Mouse (Mus musculus) C2C12 (cell line): ENCODE measurements around the gene Lmf2. TPM values are rescaled to one million over a fixed set of nuclear protein-coding genes. Genes with fewer than 3 reads are reported as not detected.

ENCODE experiments used
- H3K27me3 ChIP-seq: one replicate; pipeline ENCODE4 v1.6.1; 2011; ENCODE audit not compliant: control insufficient read depth, insufficient read depth, insufficient read length
- H3K36me3 ChIP-seq: one replicate; pipeline ENCODE4 v1.6.1; 2011; ENCODE audit not compliant: control insufficient read depth, insufficient read depth
- H3K4me3 ChIP-seq: one replicate; pipeline ENCODE4 v1.5.1; 2011; ENCODE audit warnings: mild to moderate bottlenecking, control low read depth; ENCODE audit not compliant: poor library complexity, insufficient read depth, severe bottlenecking
- H3K79me2 ChIP-seq: one replicate; pipeline ENCODE4 v1.6.1; 2011; ENCODE audit not compliant: control insufficient read depth, insufficient read depth
- H3K79me3 ChIP-seq: one replicate; pipeline ENCODE4 v1.6.1; 2011; ENCODE audit warnings: low read depth, control low read depth
- H3ac ChIP-seq: one replicate; pipeline ENCODE3; 2011; ENCODE audit warnings: low read depth; ENCODE audit not compliant: control insufficient read depth, insufficient read length
- CEBPB ChIP-seq: IDR thresholded peaks from one replicate; pipeline ENCODE4 v1.6.1; 2011; ENCODE audit warnings: low read depth, mild to moderate bottlenecking, control low read depth, moderate library complexity
- CTCF ChIP-seq: IDR thresholded peaks from one replicate; pipeline ENCODE4 v1.5.1; 2011; ENCODE audit not compliant: control insufficient read depth, insufficient read depth, insufficient read length
- FOSL1 ChIP-seq: IDR thresholded peaks from one replicate; pipeline ENCODE4 v1.8.0; 2011; ENCODE audit warnings: mild to moderate bottlenecking, low read length; ENCODE audit not compliant: poor library complexity, insufficient read depth, severe bottlenecking
- MAX ChIP-seq: IDR thresholded peaks from one replicate; pipeline ENCODE4 v1.6.1; 2011; ENCODE audit warnings: mild to moderate bottlenecking, control low read depth
- MYOD1 ChIP-seq: IDR thresholded peaks from one replicate; pipeline ENCODE4 v1.6.1; 2011; ENCODE audit warnings: low read depth; ENCODE audit not compliant: control insufficient read depth, insufficient read length
- MYOG ChIP-seq: IDR thresholded peaks from one replicate; pipeline ENCODE4 v1.6.1; 2011; ENCODE audit not compliant: control insufficient read depth, insufficient read length; ENCODE audit errors: extremely low read depth
- USF1 ChIP-seq: IDR thresholded peaks from one replicate; pipeline ENCODE4 v1.6.1; 2011; ENCODE audit warnings: low read depth, mild to moderate bottlenecking, control low read depth, moderate library complexity
- microRNA-seq: library from miRNA; unstranded; fragments of <30 nt; microRNA quantifications from one replicate; pipeline ENCODE4, GENCODE M21; 2019; ENCODE audit warnings: borderline microRNAs expressed
- polyA plus RNA-seq: library from polyadenylated mRNA; unstranded; fragments of >200 nt; fragmentation: generic; extraction: Trizol; gene quantifications from one replicate; pipeline ENCODE4 v1.2.1, GENCODE M21; 2012; ENCODE audit warnings: missing spikeins

Gene Lmf2
- polyA plus RNA-seq, 1 experiment: 95.9 TPM

DNA sequence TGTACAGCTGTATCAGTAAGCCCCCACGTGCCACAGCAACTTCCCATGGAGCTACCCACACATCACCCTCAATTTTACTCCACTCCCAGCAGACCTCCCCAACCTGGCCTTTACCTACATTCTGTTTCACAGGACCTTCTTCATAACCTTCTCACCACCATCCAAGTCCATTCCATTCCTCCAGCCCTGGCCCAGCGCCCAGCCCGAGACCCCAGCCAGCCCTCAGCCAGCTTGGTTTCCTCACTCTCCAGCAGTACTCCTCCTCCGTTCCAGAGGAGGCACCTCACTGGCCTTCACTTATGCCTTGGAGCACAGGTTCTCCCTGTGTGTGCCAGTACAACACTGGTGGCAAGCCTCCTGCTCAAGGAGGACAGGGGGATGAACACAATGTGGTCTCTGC, 42.1 kb downstream of the Lmf2 start:
- no peaks in the 10 kb centered on the region for H3K36me3 ChIP-seq
- H3K4me3 ChIP-seq: peak overlapping the region; percentile 15
- H3K79me2 ChIP-seq: peaks cover 67% of the 10 kb centered on the region
- H3K79me3 ChIP-seq: peaks cover 65% of the 10 kb centered on the region
- peak overlapping the region; percentile 19 for H3ac ChIP-seq
- TF ChIP-seq CEBPB: no peak
- no peak for TF ChIP-seq MAX
- TF ChIP-seq USF1: no peak
- no peak for TF ChIP-seq CTCF
- TF ChIP-seq MYOD1: no peak
- TF ChIP-seq MYOG: no peak
- no peak for TF ChIP-seq FOSL1
- H3K27me3 ChIP-seq: no peaks in the 10 kb centered on the region

- Histone ChIP-seq H3K4me3 (no peak overlapping the region), H3K79me2 (peaks cover 100% of the 10 kb centered on the region), H3ac (peak overlapping the region; percentile 54), H3K79me3 (peaks cover 81% of the 10 kb centered on the region), H3K36me3 (peaks cover 29% of the 10 kb centered on the region), H3K27me3 (no peaks in the 10 kb centered on the region)
- no peak for TF ChIP-seq CTCF
- peak; percentile 90 for TF ChIP-seq MAX
- TF ChIP-seq MYOD1: peak; percentile 98
- peak; percentile 56 for TF ChIP-seq FOSL1
Measured at GRCm38 (mm10) chr15:89309962-89310498, 45.4 kb downstream of the Lmf2 start.

DNA sequence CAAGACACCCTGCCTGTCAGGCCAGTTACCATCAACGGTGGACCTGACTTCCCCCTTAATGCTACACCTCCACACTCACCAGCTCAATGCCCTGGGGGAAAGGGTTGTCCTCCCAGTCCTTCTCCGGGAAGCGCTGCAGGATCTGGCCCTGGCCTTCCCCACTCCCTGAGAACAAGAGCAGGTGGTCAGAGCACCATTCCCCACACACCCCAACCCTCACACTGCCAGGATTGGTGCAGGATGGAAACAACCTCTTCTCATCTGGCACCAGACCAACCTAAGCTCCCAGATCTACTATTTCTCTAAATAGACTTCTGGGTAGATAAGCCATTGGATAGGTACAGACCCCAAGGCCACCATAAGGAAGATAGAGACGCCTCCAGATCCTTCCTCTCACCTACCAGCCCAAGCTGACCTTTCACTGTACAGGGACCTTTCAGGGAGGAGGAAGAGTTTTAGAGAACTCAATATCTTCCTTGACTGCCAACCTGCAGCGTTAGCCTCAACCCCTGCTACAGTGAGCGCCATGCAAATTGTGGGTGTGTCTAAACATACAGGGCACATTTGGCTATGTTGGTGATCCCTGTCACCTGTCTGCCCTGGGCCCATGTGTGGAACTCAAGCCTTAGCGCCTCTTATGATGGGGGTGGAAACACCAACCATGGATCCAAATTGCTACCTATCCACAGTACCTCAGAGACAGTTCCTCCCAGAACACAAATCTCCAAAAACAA, 46.9 kb downstream of the Lmf2 start:
- Histone ChIP-seq H3K79me2 (peaks cover 96% of the 10 kb centered on the region), H3ac (no peak overlapping the region), H3K4me3 (no peak overlapping the region), H3K79me3 (peaks cover 68% of the 10 kb centered on the region), H3K27me3 (no peaks in the 10 kb centered on the region), H3K36me3 (peaks cover 44% of the 10 kb centered on the region)
- TF ChIP-seq MYOD1: no peak
- no peak for TF ChIP-seq MYOG
- no peak for TF ChIP-seq CEBPB
- no peak for TF ChIP-seq CTCF
- TF ChIP-seq USF1: no peak
- no peak for TF ChIP-seq FOSL1
- TF ChIP-seq MAX: no peak

DNA sequence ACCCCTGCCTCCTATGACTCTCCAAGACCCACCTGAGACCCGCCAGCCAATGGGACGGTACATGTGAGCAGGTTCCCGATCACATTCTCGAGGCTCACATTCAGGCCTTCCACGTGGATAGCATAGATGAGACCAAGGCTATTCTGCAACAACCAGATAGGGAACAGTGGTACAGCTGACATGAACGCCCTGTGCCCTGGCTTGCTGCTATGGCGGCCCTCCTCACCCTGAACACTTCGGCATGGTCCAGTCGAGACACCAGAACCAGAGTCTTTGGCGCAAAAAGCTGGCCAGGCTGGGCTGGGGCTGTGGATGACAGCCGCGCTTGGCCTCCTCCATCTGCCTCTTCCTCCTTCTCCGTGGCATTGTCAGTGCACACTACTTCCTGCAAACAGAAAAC, 48.0 kb downstream of the Lmf2 start:
- Histone ChIP-seq H3K79me2 (peaks cover 90% of the 10 kb centered on the region), H3K36me3 (peaks cover 55% of the 10 kb centered on the region), H3K79me3 (peaks cover 57% of the 10 kb centered on the region), H3K27me3 (no peaks in the 10 kb centered on the region), H3K4me3 (no peak overlapping the region), H3ac (no peak overlapping the region)
- TF ChIP-seq CEBPB: no peak
- no peak for TF ChIP-seq MYOG
- no peak for TF ChIP-seq MAX
- TF ChIP-seq MYOD1: no peak
- TF ChIP-seq CTCF: no peak
- no peak for TF ChIP-seq FOSL1
- no peak for TF ChIP-seq USF1

DNA sequence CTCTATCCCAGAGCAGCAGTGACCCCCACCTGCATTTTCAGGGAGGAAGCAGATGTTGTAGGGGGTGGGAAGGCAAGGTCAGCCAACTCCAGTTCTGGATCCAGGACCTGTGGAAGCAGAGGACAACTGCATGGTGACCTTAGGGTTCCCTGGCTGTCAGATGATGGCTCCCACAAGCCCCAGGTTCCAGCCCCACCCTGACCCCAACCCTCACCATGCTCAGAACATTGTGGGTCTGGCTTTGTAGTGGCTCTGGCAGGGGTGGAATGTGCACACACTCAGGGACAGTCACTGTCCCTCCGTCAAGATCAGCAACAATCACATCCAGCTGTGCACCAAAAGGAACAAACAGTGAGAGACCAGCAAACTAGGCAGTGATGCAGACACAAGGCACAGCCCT, 49.5 kb downstream of the Lmf2 start:
- H3K79me3 ChIP-seq: peaks cover 42% of the 10 kb centered on the region
- H3K4me3 ChIP-seq: no peak overlapping the region
- H3K27me3 ChIP-seq: no peaks in the 10 kb centered on the region
- H3ac ChIP-seq: no peak overlapping the region
- peaks cover 70% of the 10 kb centered on the region for H3K36me3 ChIP-seq
- TF ChIP-seq USF1 (no peak), MAX (no peak), CEBPB (no peak), MYOG (no peak)
- peaks cover 75% of the 10 kb centered on the region for H3K79me2 ChIP-seq

Small RNA genes within 50 kb of the gene (microRNA-seq; reads per million reads assigned to microRNA genes)
- gene Mir6959: 1.1 reads per million, percentile 24 among the genes with 10 or more reads in this experiment

Other genes with a start within 250 kb of the Lmf2 start
- gene Tubgcp6, start 232.5 kb downstream of the Lmf2 start, polyA plus RNA-seq: 19.0 TPM
- gene Hdac10, start 227.0 kb downstream of the Lmf2 start, polyA plus RNA-seq: 15.0 TPM
- gene Mapk12, start 215.0 kb downstream of the Lmf2 start, polyA plus RNA-seq: 30.5 TPM
- gene Mapk11, start 206.0 kb downstream of the Lmf2 start, polyA plus RNA-seq: 14.9 TPM
- 206 TPM for gene Plxnb2, start 174.9 kb downstream of the Lmf2 start, polyA plus RNA-seq
- 2.1 TPM for gene Dennd6b, start 159.2 kb downstream of the Lmf2 start, polyA plus RNA-seq
- gene Ppp6r2, start 144.1 kb downstream of the Lmf2 start, polyA plus RNA-seq: 18.4 TPM
- 143 TPM for gene Sbf1, start 40.3 kb downstream of the Lmf2 start, polyA plus RNA-seq
- gene Adm2, start 32.9 kb downstream of the Lmf2 start, polyA plus RNA-seq: 7.0 TPM
- not detected for gene Miox, start 21.3 kb downstream of the Lmf2 start, polyA plus RNA-seq
- gene Ncaph2, start 60 bp upstream of the Lmf2 start, polyA plus RNA-seq: 185 TPM
- 47.6 TPM for gene Sco2, start 18.2 kb upstream of the Lmf2 start, polyA plus RNA-seq
- 3.4 TPM for gene Tymp, start 21.4 kb upstream of the Lmf2 start, polyA plus RNA-seq
- gene Odf3b, start 23.6 kb upstream of the Lmf2 start, polyA plus RNA-seq: not detected
- not detected for gene Klhdc7b, start 29.3 kb upstream of the Lmf2 start, polyA plus RNA-seq
- not detected for gene Syce3, start 54.8 kb upstream of the Lmf2 start, polyA plus RNA-seq
- gene Cpt1b, start 70.2 kb upstream of the Lmf2 start, polyA plus RNA-seq: 2.5 TPM
- gene C730034F03Rik, start 73.9 kb upstream of the Lmf2 start, polyA plus RNA-seq: 0.33 TPM
- 0.06 TPM for gene Gm44502, start 74.0 kb upstream of the Lmf2 start, polyA plus RNA-seq
- 47.1 TPM for gene Chkb, start 74.2 kb upstream of the Lmf2 start, polyA plus RNA-seq
- gene Mapk8ip2, start 98.3 kb upstream of the Lmf2 start, polyA plus RNA-seq: not detected
- gene Arsa, start 121.8 kb upstream of the Lmf2 start, polyA plus RNA-seq: 22.3 TPM
- gene Shank3, start 144.0 kb upstream of the Lmf2 start, polyA plus RNA-seq: 4.0 TPM
- gene Acr, start 212.7 kb upstream of the Lmf2 start, polyA plus RNA-seq: not detected
- 24.3 TPM for gene Rabl2, start 236.3 kb upstream of the Lmf2 start, polyA plus RNA-seq